Mouse (Mus musculus): ENCODE data around the gene Pcbp1.

Gene Pcbp1

GRCm38 (mm10) chr6:86526032-86526960 is at the start of gene Pcbp1:
Pcbp1 (minus strand) TSS chr6:86526321.
- DNase-seq (ENCODE audit: low read depth) = peak; percentile 97

- no peak for DNase-seq (ENCODE audit: low read depth)
These were observed 48.4 kb upstream of the Pcbp1 start for GRCm38 (mm10) chr6:86574495-86574894.

DNA sequence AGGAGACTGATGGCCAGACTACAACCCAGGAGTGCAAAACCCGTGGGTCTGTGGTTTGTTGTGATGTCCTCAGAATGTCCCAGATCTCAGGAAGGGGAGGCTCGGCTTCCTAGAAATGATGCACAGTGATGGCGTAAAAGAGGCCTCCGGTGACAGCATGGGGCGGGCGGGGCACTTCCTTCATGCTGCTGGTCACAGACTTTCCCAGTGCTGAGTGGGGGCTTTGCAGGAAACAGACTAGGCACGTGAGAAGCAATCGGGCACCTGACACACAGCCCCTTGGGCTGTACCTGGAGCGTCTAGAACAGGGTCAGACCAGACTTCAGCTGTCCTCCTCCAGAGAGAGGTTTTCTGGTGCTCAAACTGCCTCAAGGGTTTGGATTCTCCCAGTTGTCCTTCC is 44.7 kb upstream of the Pcbp1 start:
- DNase-seq (ENCODE audit: low read depth) = peak; percentile 90

DNA sequence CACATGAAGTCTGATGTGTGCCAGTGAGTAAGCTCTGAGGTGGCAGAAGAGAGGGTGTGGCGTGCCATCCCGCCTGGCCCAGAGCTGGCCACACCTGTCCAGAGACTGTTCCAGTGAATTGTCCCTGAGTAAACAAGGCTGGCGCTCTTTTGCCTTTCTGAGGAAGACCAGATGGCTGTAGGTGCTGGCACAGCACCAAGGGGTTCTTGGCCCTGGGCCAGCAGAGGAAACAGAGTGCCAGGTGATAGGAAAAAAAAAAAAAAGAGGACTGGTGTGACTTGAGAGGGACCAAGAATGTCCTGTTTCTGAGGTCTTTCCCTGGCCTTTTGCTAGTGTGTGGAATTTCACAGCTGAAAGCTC is 43.3 kb upstream of the Pcbp1 start:
- DNase-seq (ENCODE audit: low read depth) = peak; percentile 71

DNA sequence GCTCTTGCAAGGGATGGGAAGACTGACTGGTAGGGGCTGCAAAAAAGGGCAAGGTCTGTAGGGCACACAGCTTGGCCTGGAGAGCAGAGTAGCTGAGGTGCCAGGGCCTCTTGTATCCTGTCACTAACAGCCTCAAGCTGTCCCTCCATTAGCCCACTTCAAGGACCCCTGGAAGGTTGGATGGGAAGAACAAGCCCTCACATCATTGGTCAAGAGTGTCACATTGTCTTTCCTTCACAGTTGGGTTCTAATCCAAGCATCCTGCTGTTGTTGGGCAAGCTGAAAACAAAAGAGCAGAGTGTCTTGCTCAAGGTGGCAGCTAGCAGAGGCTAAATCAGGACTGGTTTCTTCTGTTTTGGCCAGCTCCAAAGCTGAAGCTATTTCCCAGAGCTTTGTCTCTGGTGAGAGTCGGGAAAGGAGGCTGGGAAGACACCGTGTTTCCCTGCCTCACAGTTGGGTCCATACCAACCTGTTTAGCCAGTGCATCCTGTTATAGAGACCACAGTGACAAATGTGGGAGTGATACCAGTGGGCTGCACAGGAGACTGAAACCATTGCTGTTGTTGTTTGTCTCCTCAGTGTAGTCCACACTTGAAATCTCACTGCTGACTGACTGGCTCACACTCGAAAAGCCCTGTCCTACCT is 42.8 kb upstream of the Pcbp1 start:
- peak; percentile 35 for DNase-seq (ENCODE audit: low read depth)

DNA sequence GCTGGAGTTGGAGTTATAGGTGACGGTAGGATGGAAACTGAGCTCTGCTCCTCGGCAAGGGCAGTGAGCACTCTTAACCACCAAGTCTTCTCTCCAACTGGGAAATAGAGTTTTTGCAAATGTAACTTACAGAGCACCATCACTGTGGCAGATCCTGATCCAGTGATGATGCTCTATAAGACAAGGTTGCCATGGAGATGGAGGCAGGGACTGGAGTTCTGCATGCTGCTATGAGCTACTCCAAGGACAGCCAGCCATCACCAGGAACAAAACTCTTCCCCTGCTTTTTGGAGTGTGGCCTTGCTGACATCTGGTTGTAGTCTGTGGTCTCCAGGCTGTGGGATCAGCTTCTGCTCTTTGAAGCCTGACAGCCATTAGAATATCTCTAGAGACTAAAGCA is 39.7 kb upstream of the Pcbp1 start:
- DNase-seq (ENCODE audit: low read depth) = no peak

DNA sequence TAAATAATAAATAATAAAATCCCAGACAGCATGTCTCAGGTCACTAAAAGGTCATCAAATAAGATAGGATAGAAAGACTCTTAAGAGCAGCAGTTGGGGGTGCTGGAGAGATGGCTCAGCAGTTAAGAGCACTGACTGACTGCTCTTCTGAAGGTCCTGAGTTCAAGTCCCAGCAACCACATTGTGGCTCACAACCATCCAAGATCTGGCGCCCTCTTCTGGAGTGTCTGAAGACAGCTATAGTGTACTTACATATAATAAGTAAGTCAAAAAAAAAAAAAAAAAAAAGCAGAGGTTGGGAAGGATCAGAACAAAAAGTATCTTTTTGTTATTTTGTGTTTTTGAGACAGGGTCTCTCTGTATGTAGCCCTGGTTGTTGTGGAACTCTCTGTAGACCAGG is 31.1 kb upstream of the Pcbp1 start:
- peak; percentile 55 for DNase-seq (ENCODE audit: low read depth)

DNA sequence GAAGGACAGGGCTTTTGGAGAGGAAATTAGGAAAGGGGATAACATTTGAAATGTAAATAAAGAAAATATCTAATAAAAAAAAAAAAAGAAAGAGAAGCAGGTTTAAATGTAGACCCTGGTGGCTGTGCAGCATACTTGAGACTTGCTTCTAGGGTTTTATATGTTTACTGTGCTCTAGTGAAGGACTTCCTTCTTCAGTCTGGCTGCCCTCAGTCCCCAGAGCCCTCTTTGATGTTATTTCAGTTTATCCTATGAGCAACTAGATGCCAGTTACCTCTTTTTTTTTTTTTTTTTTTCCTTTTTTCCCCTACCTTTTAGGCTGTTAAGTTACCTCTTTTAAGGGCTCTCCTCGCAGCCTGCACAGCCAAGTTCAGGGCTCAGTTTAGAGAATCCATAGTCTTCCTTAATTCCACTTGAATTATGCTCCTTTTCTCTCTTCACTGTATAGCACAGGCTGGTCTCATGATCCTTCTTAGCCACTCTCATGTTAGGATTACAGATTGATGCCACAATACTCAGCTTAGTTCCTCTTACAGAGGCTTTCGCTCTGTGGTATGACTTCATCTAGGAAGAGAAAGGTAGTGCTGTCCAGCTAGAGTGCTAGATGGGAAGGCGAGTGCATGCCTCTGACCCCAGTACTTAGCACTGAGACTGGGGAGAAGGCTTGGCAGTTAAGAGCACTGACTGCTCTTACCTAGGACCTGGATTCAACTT is 30.4 kb upstream of the Pcbp1 start:
- DNase-seq (ENCODE audit: low read depth) = no peak

DNA sequence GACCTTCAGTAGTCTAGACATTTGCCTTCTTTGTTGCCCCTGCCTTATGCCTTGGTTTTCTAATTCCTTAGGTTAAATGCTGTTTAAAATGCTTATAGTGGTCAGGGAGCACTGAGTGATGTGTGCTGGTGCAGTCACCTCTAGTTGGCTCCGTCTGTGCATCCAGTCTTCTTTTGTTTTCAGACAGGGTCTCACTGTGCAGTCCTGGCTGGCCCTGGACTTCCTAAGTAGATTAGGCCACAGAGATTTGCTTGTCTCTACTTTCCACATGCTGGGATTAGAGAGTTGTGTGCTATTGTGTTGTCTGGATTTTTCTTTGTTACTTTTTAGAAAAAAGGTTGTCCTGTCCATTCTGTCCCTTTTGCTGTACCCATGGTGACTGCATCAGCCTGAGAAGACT is 24.5 kb upstream of the Pcbp1 start:
- no peak for DNase-seq (ENCODE audit: low read depth)

DNA sequence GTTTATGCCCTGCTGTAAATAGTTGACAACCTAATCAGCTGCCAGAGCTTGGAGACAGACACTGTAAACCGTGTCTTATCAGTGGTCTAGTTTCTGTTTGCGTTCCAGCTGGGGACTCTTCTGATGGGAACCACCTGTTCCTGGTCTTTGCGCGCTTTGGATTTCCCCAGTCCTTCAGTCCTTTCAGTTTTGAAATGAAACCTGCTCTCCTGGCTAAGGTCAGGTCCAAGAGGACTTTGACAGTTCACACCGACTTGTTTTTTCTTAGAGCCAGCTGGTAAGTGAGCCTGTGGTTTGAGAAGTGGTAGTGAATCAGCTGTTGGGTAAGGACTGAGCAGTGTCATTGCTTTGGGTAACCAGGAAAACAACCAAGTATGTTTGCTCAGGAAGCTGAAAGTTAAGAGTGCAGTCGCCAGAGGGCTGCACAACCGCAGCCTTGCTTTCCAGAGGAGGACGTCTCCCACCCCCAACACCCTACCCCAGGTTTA is 21.8 kb upstream of the Pcbp1 start:
- DNase-seq (ENCODE audit: low read depth) = peak; percentile 92

- peak; percentile 79 for DNase-seq (ENCODE audit: low read depth)
These were observed 21.2 kb upstream of the Pcbp1 start for GRCm38 (mm10) chr6:86547228-86547755.

DNA sequence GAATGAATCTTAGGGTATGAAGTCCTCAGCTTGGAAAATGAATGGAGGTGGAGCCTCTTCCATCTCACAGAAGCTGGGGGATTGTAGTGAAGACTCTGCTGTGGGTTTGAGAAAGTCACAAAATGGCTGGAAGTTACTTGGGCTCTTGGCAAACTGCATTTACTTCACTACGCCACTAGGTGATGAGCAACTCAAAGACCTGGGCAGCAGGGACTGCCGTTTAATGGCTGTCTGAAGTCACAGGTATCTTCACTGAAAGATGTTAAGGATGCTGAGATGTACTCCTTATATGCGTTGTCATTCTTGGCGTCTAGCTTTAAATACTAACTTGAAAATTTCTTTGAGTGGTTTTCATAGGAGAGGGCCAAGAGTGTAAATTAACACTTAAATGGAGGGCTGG is 19.1 kb upstream of the Pcbp1 start:
- DNase-seq (ENCODE audit: low read depth) = peak; percentile 81

- DNase-seq (ENCODE audit: low read depth) = no peak
These were observed 17.7 kb upstream of the Pcbp1 start for GRCm38 (mm10) chr6:86543869-86544268.

- no peak for DNase-seq (ENCODE audit: low read depth)
These were observed 16.9 kb upstream of the Pcbp1 start for GRCm38 (mm10) chr6:86543060-86543459.

GRCm38 (mm10) chr6:86541650-86542049 is 15.5 kb upstream of the Pcbp1 start:
- DNase-seq (ENCODE audit: low read depth) = peak; percentile 60

DNA sequence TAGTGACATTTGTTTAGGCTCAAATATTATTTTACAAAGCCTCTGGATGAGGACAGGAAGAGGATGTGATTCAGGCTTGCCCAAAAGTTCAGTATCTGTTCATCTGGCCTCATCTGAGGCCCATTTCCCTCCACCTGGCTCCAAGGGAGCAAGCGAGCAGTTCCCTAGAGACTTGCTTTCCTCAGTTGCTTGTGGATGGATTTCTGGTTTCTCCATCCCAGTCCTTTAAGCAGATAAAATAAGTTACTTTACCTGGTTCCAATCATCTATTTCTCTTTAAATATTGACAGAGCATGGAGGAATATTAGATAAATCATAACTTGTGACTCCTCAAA is 2.3 kb upstream of the Pcbp1 start:
- peak; percentile 55 for DNase-seq (ENCODE audit: low read depth)

DNA sequence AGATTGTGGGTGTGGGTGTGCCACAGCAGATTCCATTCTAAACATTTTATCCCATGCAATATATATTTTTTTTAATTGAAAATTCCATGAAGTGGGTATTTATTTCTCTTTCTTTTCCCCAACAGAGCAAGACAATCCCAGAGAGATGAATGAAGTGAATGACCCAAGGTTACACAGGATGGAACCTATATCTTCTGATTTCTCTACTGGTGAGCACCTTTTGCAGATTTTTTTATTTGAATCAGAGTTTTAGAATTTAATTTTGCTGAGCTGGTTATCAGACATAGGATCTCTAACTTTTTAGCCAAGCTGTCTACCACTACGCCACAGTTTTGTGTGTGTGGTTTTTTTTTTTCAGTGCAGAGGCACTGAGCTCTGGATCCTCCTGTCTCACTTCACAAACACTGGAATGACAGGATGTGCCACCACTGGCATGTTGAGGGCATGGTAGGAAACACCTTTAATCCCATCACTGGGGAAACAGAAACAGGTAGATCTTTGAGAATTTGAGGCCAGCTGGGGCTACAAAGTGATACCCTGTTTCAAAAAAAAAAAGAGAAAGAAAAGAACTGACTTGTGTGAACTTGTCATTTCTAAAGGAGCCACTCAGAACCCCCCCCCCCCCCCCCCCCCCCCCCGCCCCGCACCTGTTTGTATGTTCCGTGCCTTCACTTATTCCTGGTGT is 1.8 kb upstream of the Pcbp1 start:
- DNase-seq (ENCODE audit: low read depth) = peak; percentile 72

DNA sequence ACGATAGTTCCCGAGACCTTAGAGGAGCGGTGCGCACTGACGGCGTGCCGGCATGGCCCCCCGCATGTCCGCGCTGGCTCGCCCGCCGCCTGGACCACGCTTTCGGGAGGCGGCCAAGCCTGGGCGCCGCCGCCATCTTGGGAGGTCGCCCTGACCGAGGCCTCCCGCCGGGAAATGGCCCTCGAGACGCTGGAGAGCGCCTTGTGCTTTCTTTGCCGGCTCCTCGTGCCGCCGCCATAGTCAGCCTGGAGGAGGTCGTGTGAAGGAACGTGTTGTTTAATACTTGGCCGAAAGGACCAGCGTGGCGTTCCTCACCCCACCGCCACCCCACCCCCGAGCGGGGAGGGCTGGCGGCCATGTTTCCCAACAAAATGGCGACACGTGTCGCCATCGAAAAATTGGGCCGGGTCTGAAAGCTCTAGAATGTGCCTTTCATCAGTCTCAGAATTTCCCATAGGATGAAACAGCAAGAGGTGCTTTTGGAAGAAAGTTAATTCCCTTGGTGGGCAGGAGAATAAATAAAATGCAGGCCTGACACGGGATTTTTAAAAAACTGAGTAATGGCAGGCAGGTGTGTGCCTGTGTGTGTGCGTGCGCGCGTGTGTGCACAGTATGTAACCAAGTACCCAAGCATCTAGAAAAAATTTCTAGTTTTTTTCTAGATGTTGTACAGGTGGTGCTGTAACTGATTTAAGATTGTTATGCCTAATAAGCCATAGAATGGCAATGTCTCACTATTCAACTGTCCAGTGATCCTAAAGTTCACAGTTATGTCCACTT is 1.0 kb upstream of the Pcbp1 start:
- DNase-seq (ENCODE audit: low read depth) = peak; percentile 91

GRCm38 (mm10) chr6:86525646-86526031 is 482 bp downstream of the Pcbp1 start:
- DNase-seq (ENCODE audit: low read depth) = peak; percentile 79

GRCm38 (mm10) chr6:86524879-86525645 is 1.1 kb downstream of the Pcbp1 start:
- DNase-seq (ENCODE audit: low read depth) = peak; percentile 50
